Mouse (Mus musculus): ENCODE measurements around the gene Prrc2b.

The Prrc2b gene

GRCm38 (mm10) chr2:32160967-32161366 is 10.1 kb downstream of the Prrc2b start:
- CTCF ChIA-PET: no interaction called here

- CTCF ChIA-PET: no interaction called here
These were observed 11.2 kb downstream of the Prrc2b start for GRCm38 (mm10) chr2:32162102-32162501.

GRCm38 (mm10) chr2:32162646-32163045 is 11.8 kb downstream of the Prrc2b start:
- CTCF ChIA-PET: no interaction called here

GRCm38 (mm10) chr2:32163057-32163456 is 12.2 kb downstream of the Prrc2b start:
- CTCF ChIA-PET: no interaction called here

GRCm38 (mm10) chr2:32164503-32164902 is 13.6 kb downstream of the Prrc2b start:
- CTCF ChIA-PET: no interaction called here

- CTCF ChIA-PET: no interaction called here
These were observed 14.3 kb downstream of the Prrc2b start for GRCm38 (mm10) chr2:32165040-32165800.

GRCm38 (mm10) chr2:32166581-32166980 is 15.7 kb downstream of the Prrc2b start:
- CTCF ChIA-PET: no interaction called here

GRCm38 (mm10) chr2:32167034-32167770 is 16.3 kb downstream of the Prrc2b start:
- CTCF ChIA-PET: no interaction called here

- CTCF ChIA-PET: no interaction called here
These were observed 16.9 kb downstream of the Prrc2b start for GRCm38 (mm10) chr2:32167819-32168218.

GRCm38 (mm10) chr2:32169292-32169691 is 18.4 kb downstream of the Prrc2b start:
- CTCF ChIA-PET: no interaction called here

GRCm38 (mm10) chr2:32170010-32170409 is 19.1 kb downstream of the Prrc2b start:
- CTCF ChIA-PET: interaction anchor here (0.6 kb wide), 1 partner anchor 166 kb away, joined by 4 read pairs; no protein-coding TSS in a partner anchor

GRCm38 (mm10) chr2:32171658-32172433 is 21.0 kb downstream of the Prrc2b start:
- CTCF ChIA-PET: interaction anchor here (0.7 kb wide), 1 partner anchor 38 kb away, joined by 3 read pairs; no protein-coding TSS in a partner anchor

GRCm38 (mm10) chr2:32174170-32174741 is 23.4 kb downstream of the Prrc2b start:
- CTCF ChIA-PET: no interaction called here

- CTCF ChIA-PET: no interaction called here
These were observed 24.2 kb downstream of the Prrc2b start for GRCm38 (mm10) chr2:32175051-32175466.

- CTCF ChIA-PET: no interaction called here
These were observed 24.6 kb downstream of the Prrc2b start for GRCm38 (mm10) chr2:32175508-32175907.

GRCm38 (mm10) chr2:32176848-32177247 is 26.0 kb downstream of the Prrc2b start:
- CTCF ChIA-PET: no interaction called here

- CTCF ChIA-PET: no interaction called here
These were observed 26.6 kb downstream of the Prrc2b start for GRCm38 (mm10) chr2:32177397-32178060.

- CTCF ChIA-PET: no interaction called here
These were observed 28.5 kb downstream of the Prrc2b start for GRCm38 (mm10) chr2:32179363-32179762.

- CTCF ChIA-PET: no interaction called here
These were observed 29.2 kb downstream of the Prrc2b start for GRCm38 (mm10) chr2:32180127-32180526.

- CTCF ChIA-PET: no interaction called here
These were observed 30.5 kb downstream of the Prrc2b start for GRCm38 (mm10) chr2:32181364-32181763.

- CTCF ChIA-PET: no interaction called here
These were observed 31.2 kb downstream of the Prrc2b start for GRCm38 (mm10) chr2:32182119-32182518.

Measured in spleen, embryonic (tissue).